Mouse (Mus musculus) mature B cell (primary cell): ENCODE results near the gene Sh3d21.
"Not testable (repeated sequence)": the region's sequence is repeated elsewhere in the genome, so short reads cannot be mapped to it uniquely, and the experiment has no call there.

ENCODE experiments used
- in situ Hi-C: fragments of 300-500 bp; cut with MboI; formaldehyde crosslinking; loops from 2 replicates; pipeline ENCODE4 v1.14.3; 2019

The Sh3d21 gene

DNA sequence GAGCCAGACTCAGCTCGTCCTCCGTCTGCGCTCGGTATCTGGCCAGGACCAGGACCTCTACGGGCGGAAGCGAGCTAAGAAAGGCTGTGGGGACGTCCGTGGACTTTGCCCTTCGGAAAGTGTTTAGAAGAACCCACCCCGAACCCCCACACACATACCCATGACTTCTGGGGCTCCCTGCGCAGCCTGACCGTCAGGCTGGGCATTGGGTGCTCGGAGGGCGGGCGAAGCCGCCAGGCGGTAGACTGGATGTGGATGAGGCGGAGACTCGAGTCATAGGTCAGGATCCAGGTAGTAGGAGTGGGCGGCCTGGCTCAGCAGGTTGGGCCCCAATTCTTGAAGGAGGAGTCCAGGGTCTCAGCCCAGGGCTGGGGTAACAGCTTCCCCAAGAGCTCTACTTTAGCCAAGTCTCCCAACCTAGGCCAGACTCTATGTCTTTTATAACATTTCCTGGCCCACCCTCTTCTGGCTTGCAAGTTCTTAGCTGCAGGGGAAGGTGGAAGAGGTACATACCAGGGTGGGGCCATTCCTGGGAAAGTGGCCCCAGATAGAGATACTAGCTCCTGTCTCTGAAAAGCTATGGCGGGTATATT is at the start of gene Sh3d21:
Gene Sh3d21, minus strand, starts transcription at position 425 of the 593 bp plus-strand sequence.
- in situ Hi-C loops, result no loop called here

- in situ Hi-C loops, result no loop called here
Observed at GRCm38 (mm10) chr4:126207081-126207480, 43.8 kb upstream of the Sh3d21 start.

DNA sequence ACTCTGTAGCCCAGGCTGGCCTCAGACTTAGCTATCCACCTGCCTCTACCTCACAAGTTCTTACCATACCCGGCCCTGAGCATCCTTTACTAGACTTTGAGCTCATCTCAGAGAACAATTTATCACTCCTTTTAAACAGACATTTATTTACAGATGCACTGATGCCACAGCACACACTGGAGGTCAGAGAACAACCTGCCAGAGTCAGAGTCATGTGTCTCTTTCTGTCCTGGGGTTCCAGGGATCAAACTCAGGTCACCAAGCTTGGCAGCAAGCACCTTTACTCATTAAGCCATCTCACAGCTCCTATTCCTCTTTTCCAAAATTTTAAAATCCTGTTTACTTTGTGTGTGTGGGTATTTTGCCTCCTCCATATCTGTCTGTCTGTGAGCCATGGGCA is 42.1 kb upstream of the Sh3d21 start:
- in situ Hi-C loops, result no loop called here

DNA sequence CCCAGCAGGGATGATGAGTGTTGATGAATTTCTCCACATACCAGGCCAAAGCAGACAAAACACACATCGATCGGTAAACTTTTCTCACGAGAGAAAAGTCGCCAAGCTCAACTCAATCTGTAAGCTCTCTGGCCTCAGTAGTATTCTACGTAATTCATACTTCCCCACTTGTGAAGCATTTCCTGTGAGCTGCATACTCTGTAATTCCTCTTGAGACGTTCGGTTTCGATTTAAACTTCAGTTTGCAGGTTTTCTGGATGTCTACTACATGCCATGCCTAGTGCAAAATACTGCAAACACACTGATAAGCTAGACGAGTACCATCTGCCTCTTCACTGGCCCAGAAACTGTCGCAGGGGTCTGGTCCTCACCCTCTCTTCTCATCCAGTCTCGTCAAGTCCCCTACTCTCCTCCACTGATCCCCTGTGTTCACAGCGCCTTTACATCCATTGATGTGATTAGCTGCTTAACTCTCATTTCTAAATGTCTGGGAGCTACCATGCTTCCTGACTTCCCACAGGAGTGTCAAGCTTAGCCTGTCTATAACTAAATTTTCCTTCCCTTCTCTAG is 41.5 kb upstream of the Sh3d21 start:
- in situ Hi-C loops, result no loop called here

GRCm38 (mm10) chr4:126204016-126204415 is 40.7 kb upstream of the Sh3d21 start:
- in situ Hi-C loops, result no loop called here

DNA sequence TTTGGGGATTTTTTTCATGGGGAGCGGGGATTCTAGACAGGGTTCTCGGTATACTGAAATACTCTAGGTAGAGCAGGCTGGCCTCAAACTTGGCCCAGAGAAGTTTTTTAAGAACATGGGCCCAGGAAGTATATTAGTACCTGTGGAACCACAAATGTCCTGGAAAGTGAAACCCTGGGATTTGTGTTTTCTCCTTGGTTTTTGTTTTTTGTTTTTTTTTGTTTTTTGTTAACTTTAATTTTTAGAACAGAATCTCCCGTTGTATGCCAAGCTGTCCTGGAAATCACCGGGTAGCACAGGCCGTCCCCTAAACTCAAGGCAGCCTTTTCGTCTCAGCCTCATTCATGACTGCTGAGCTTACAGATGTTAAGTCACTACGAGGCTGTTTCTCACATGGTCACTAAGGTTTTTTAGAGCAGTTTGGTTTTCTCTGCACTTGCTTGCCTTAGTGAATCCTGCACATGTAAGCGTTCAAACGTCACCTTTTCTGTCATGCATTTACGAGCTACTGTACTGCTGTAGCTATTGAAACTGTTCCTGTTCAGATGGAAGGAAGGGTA is 40.1 kb upstream of the Sh3d21 start:
- in situ Hi-C loops, result no loop called here

DNA sequence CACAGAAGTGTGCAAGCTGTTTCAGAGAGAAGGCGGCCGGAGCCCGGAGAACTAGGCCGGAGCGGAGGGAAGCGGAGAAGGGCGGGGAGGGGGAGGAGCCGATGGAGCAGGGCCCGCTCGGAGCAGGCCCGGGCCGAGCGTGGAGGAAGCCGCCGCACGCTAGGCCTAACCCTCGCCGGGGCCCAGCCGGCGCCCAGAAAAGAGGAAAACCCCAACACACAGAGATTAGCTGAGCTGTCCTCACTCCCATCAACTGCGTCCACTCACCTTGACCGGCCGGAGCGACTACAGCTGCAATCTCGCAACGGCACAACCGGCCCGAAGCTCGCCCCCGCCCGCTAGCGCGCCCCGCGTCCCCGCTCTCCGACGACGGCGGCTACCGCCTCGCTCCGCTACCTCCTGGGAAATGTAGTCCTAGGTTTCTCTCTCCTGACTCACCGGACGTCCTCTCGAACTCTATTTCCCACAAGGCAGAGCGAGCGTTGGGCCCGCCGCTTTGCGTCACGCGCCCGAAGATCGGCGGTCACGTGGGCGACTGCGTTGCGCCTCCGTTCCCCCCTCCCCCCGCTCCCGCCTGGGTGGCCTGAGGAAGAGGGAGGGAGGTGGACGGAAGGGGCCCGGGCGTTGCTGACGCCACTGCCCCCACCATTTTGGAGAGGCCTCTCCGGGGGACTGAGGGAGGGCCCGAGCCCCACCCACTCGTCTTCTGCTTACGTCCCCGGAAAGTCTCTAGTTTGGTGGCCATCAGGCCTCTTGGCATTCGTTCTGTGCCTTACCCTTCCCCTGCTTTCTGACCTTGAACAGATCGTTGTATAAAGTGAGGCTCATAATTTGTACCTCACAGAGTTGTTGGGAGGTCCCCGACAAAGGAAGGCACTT is 39.3 kb upstream of the Sh3d21 start, which contains the start of gene Thrap3:
Gene Thrap3, minus strand, starts transcription at position 458 of the 879 bp plus-strand sequence.
- in situ Hi-C loops, result no loop called here

GRCm38 (mm10) chr4:126201514-126202302 is 38.4 kb upstream of the Sh3d21 start:
- in situ Hi-C loops, result no loop called here

GRCm38 (mm10) chr4:126200656-126201055 is 37.4 kb upstream of the Sh3d21 start:
- in situ Hi-C loops, result no loop called here

DNA sequence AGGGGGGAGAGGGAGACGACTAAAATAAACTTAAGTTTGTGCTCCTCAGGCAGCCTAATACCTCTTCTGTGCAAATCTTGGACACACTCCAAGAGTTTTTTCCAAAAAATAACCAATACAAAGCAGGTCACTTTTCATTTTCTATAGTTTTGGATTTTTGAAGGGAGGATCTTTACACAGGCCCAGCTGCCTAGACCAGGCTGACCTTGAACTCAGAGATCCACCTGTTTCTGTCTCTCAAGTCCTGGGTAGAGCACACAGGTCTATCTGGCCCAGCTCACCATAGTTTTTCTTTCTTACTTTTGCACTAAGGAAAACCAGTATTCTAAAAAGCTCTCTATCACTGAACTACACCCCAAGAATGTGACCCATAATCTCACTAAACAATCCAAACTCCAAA is 36.7 kb upstream of the Sh3d21 start:
- in situ Hi-C loops, result no loop called here

- in situ Hi-C loops, result no loop called here
Observed at GRCm38 (mm10) chr4:126199556-126199955, 36.3 kb upstream of the Sh3d21 start.

- in situ Hi-C loops, result no loop called here
Observed at GRCm38 (mm10) chr4:126197485-126197884, 34.2 kb upstream of the Sh3d21 start.

- in situ Hi-C loops, result no loop called here
Observed at GRCm38 (mm10) chr4:126194916-126195315, 31.6 kb upstream of the Sh3d21 start.

DNA sequence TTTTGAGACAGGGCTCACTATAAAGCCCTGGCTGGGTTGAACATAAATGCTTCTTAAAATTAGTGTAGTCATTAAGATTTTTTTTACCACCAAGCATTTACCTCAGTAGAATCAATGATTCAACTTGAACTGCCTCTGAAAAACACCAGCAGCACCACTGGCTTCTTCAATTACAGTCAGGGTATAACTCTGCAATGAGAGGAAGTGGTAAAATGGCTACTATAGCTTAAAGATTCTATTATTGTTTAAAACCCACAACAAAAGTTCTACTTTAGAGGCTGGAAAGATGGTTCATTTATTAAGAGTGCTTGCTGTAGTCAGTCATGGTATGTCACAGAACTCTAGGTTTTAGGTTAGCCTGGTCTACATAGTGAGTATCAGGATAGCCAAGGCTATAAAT is 30.9 kb upstream of the Sh3d21 start:
- in situ Hi-C loops, result no loop called here

GRCm38 (mm10) chr4:126190636-126191035 is 27.3 kb upstream of the Sh3d21 start:
- in situ Hi-C loops, result no loop called here

- in situ Hi-C loops, result no loop called here
Observed at GRCm38 (mm10) chr4:126187096-126187495, 23.8 kb upstream of the Sh3d21 start.

GRCm38 (mm10) chr4:126183034-126183433 is 19.7 kb upstream of the Sh3d21 start:
- in situ Hi-C loops, result no loop called here

- in situ Hi-C loops, result no loop called here
Observed at GRCm38 (mm10) chr4:126181170-126181957, 18.1 kb upstream of the Sh3d21 start.

DNA sequence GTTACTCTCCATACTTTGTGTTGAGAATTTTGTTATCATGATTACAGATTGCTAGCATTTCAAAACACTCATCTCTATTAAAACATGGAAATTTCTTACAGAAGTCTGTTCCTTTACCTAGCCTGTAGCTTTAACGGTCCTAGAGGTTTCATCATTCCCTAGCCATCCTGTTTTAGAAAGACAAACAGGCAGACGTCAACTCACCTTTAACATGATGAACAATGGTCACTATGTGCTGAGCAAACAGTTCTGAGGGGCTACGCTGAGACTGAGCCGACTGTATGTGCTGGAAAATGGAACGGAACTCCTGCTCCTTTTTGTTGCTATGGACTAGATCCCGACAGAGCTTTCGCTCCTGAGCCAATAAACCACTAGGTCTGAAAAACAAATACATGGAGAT is 12.7 kb upstream of the Sh3d21 start:
- in situ Hi-C loops, result not testable (repeated sequence)

DNA sequence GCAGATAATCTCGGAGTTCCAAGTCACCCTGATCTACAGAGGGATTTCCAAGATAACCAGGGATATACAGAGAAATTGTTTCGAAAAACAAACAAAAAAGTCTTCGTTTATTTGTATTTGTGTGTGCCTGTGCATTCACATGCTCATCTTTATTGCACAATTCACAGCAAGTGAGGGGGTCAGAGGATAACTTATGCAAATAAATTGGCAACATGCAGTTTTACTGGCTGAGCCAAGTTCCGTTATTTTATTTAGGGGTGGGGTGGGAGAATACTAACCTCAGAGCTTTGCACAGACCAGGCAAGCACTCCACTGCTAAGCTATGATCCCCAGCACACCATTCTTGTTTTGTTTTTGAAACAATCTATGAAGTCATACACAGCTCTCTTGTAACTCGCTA is 10.5 kb upstream of the Sh3d21 start:
- in situ Hi-C loops, result no loop called here

DNA sequence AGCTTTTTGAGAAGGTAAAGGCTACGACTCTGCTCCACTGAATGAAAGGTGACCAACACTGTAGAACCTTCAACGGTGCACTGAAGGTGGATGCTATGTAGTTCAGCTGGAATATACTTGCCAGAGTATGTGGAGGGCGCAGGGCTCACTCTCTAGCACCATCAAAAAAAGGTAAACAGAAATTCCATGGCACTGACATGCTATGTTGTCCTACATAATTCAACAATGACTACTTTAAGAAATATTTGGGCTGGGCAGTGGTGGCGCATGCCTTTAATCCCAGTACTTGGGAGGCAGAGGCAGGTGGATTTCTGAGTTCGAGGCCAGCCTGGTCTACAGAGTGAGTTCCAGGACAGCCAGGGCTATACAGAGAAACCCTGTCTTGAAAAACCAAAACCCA is 7.4 kb upstream of the Sh3d21 start:
- in situ Hi-C loops, result not testable (repeated sequence)
